Mouse (Mus musculus) embryonic facial prominence, embryonic 15.5 days (tissue): ENCODE measurements around the gene Stk33. TPM values are rescaled to one million over a fixed set of nuclear protein-coding genes. Genes with fewer than 3 reads are reported as not detected.

Source experiments
- ATAC-seq: fragments of 200-750 bp; cut with Nextera tagmentation; 2 replicates; pipeline ENCODE4 v1.8.0; 2017; ENCODE audit warnings: low read depth, moderate TSS enrichment; ENCODE audit not compliant: insufficient number of reproducible peaks, low FRiP score, low TSS enrichment
- H3K27ac ChIP-seq: fragments of 300-500 bp; sonication (generic); replicated peaks from 2 replicates; pipeline ENCODE4 v1.5.1; 2015; ENCODE audit warnings: mild to moderate bottlenecking, inconsistent platforms
- H3K27me3 ChIP-seq: fragments of 300-500 bp; sonication (generic); 2 replicates; pipeline ENCODE4 v1.6.1; 2015; ENCODE audit warnings: inconsistent platforms
- H3K36me3 ChIP-seq: fragments of 300-500 bp; sonication (generic); 2 replicates; pipeline ENCODE4 v1.6.1; 2015; ENCODE audit warnings: mild to moderate bottlenecking, inconsistent platforms
- H3K4me1 ChIP-seq: fragments of 300-500 bp; sonication (generic); 2 replicates; pipeline ENCODE4 v1.6.1; 2015; ENCODE audit warnings: inconsistent platforms
- H3K4me2 ChIP-seq: fragments of 300-500 bp; sonication (generic); replicated peaks from 2 replicates; pipeline ENCODE4 v1.6.1; 2015; ENCODE audit warnings: mild to moderate bottlenecking, inconsistent platforms
- H3K4me3 ChIP-seq: fragments of 300-500 bp; sonication (generic); replicated peaks from 2 replicates; pipeline ENCODE4 v1.5.1; 2015; ENCODE audit warnings: mild to moderate bottlenecking, inconsistent platforms
- H3K9ac ChIP-seq: fragments of 300-500 bp; sonication (generic); 2 replicates; pipeline ENCODE4 v1.6.1; 2015; ENCODE audit warnings: inconsistent platforms
- H3K9me3 ChIP-seq: fragments of 300-500 bp; sonication (generic); replicated peaks from 2 replicates; pipeline ENCODE4 v1.6.1; 2016; ENCODE audit warnings: inconsistent platforms
- WGBS: fragments of 180-500 bp; shearing (Covaris S2); methylation state at CpG from one replicate; pipeline ENCODE4 v1.1.7; 2015; 5-methylcytosine and 5-hydroxymethylcytosine counted together
- polyA plus RNA-seq: library from polyadenylated mRNA; unstranded; fragments of >200 nt; fragmentation: Nextera tagmentation; extraction: Ambion mirVana; gene quantifications from 2 replicates; pipeline ENCODE4 v1.2.1, GENCODE M21; 2015

The Stk33 gene
- polyA plus RNA-seq, 1 experiment from 2014 or later: 5.3 TPM

DNA sequence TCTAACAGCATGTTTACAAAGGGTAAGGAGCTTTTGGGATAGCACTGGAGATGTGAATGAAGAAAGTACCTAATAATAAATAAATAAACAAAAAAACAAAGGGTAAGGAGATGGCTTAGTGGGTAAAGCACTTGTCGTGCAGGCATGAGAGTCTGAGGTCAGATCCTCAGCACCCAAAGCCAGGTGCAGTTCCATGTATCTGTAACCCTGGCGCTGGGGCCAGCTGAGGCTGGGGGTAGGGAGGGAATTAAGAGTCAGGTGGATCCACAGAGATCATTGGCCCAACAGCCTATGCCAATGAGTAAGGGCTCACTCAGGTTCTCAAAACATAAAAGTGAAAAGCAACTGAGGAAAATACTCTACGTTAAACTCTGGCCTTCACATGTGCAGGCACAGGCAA is 91.6 kb downstream of the Stk33 start:
- Histone ChIP-seq H3K4me3 (no peak overlapping the region), H3K27me3 (no peaks in the 10 kb centered on the region), H3K27ac (no peak overlapping the region), H3K9ac (no peak overlapping the region), H3K4me1 (no peaks in the 10 kb centered on the region), H3K9me3 (no peaks in the 10 kb centered on the region), H3K36me3 (no peaks in the 10 kb centered on the region), H3K4me2 (no peak overlapping the region)
- ATAC-seq: no peak
- WGBS: 76% methylated on average over 3 of the region's 3 CpGs

DNA sequence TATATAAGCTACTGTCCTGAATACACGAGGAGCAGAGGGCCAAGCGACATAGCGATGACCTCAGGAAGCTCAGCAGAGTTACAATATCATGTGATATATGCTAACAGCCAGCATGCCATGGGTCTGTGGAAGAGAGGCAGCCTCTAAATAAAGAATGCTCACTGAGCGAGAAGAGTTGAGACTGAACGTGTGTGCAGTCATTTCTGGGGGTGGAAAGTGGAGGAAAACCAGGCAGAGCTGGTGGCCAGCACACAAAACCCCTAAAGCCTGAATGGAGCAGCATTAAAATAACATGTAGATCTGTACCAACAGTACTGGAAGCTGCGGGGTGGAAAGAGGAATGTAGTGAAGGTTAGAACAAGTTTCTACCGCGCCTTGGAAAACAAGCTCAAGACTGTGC is 107.2 kb downstream of the Stk33 start:
- Histone ChIP-seq H3K27me3 (no peaks in the 10 kb centered on the region), H3K4me3 (no peak overlapping the region), H3K9ac (no peak overlapping the region), H3K4me1 (no peaks in the 10 kb centered on the region), H3K36me3 (no peaks in the 10 kb centered on the region), H3K4me2 (no peak overlapping the region), H3K9me3 (no peaks in the 10 kb centered on the region), H3K27ac (no peak overlapping the region)
- ATAC-seq: no peak
- WGBS: 80% methylated on average over 8 of the region's 8 CpGs

DNA sequence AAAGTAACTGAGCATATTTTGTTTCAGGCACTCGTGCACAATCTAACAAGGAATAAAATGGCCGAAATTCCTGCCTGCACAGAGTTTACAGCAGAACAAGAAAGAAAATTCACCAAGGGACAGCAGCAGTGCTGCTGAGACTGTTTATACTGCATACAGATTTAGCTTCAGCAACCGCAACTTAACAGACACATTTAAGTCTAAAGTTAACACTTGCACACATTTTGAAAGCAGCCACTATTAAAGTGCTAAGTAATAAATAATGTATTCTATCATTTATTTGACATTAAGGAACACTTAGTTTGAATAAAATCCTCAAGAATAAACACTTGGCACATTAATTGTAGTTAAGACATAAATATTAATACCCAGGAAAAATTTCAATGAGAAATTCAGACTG is 110.1 kb downstream of the Stk33 start:
- no peak for ATAC-seq
- Histone ChIP-seq H3K4me3 (no peak overlapping the region), H3K27me3 (no peaks in the 10 kb centered on the region), H3K9me3 (no peaks in the 10 kb centered on the region), H3K36me3 (no peaks in the 10 kb centered on the region), H3K4me1 (no peaks in the 10 kb centered on the region), H3K4me2 (no peak overlapping the region), H3K9ac (no peak overlapping the region), H3K27ac (no peak overlapping the region)
- 44% methylated on average over 3 of the region's 3 CpGs for WGBS

DNA sequence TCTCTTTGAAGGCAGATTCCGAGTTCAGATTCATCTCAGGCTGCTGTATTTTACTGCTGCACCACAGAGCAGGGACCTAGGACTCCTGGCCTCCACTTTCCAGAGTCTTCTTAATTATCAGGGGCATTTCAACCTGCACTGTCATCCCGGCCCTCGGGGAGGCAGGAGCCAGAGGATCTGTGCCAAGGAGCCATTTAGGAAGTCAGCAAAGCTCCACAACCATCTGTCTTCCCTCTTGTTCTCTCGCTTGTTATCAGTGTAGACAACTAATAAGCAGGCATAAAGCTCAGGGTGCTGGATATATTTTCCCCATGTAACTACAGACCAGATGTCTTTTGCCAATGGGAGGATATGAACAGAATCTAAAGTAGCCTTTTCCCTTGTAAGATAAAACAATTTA is 112.1 kb downstream of the Stk33 start:
- Histone ChIP-seq H3K4me2 (no peak overlapping the region), H3K4me1 (no peaks in the 10 kb centered on the region), H3K4me3 (no peak overlapping the region), H3K36me3 (no peaks in the 10 kb centered on the region), H3K27ac (no peak overlapping the region), H3K9ac (no peak overlapping the region), H3K9me3 (no peaks in the 10 kb centered on the region), H3K27me3 (no peaks in the 10 kb centered on the region)
- no peak for ATAC-seq
- 53% methylated on average over 4 of the region's 4 CpGs for WGBS

DNA sequence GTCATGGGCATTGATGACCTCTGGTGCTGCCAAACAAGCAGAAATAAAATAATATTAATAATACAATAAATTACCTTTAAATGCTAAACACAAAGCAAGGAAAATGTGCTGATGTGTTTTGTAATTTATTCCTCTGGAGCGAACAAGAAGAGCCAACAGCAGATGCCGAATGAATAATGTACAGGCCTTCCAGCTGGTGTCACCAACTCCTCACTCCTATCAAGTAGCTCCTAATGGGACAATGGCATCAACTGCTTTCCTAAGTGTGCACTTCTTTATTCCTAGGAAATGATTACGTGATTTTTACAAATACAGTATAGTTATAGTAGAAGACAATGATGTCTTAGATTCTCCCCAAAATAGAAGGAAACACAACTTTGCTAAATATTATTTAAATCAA is 113.2 kb downstream of the Stk33 start:
- H3K27me3 ChIP-seq: no peaks in the 10 kb centered on the region
- H3K9ac ChIP-seq: no peak overlapping the region
- no peak overlapping the region for H3K4me3 ChIP-seq
- 81% methylated on average over 3 of the region's 3 CpGs for WGBS
- H3K27ac ChIP-seq: no peak overlapping the region
- no peak overlapping the region for H3K4me2 ChIP-seq
- no peaks in the 10 kb centered on the region for H3K36me3 ChIP-seq
- H3K4me1 ChIP-seq: no peaks in the 10 kb centered on the region
- ATAC-seq: no peak
- no peaks in the 10 kb centered on the region for H3K9me3 ChIP-seq

DNA sequence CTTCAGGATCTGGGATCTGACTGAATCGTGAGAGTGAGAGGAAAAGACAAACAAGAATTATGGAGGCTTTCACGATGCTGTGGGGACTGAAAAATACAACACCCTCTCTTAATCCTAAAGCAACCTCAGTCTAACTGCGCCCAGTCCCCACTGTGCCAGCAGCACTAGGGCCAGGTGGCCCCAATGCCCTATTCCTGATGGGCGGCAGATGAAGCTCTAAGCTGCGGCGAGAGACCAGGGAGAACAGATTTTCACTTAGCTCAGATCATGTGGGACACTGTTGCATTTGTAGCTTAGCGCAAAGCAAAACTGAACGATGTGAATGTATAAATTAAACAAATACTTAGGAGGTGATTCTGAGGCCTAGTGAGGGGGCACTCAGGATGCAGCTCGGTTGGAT is 113.7 kb downstream of the Stk33 start:
- no peaks in the 10 kb centered on the region for H3K9me3 ChIP-seq
- H3K4me1 ChIP-seq: no peaks in the 10 kb centered on the region
- no peaks in the 10 kb centered on the region for H3K36me3 ChIP-seq
- 81% methylated on average over 9 of the region's 9 CpGs for WGBS
- H3K27me3 ChIP-seq: no peaks in the 10 kb centered on the region
- H3K4me3 ChIP-seq: no peak overlapping the region
- no peak overlapping the region for H3K4me2 ChIP-seq
- H3K9ac ChIP-seq: no peak overlapping the region
- no peak for ATAC-seq
- no peak overlapping the region for H3K27ac ChIP-seq

DNA sequence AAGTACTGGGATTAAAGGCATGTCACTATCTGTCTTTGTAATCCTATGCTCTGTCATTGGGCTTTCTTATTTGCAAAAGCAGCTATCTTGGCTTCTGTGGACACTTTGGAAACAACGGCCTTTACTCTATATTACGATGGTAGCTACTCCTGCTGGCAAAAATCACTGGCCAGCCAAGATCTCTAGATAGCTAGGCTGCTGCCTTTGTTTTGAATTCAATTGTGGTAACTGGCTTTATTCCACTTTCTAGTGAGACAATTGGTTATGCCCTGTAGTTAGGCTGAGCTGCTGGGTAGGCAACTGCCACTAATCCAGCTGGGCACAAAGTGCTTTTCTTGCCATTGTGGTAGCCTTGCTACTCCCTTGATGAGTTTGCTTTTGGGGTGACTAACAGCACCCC is 129.4 kb downstream of the Stk33 start:
- no peak overlapping the region for H3K4me2 ChIP-seq
- no peak overlapping the region for H3K9ac ChIP-seq
- no peak for ATAC-seq
- no peaks in the 10 kb centered on the region for H3K36me3 ChIP-seq
- 88% methylated on average over 2 of the region's 2 CpGs for whole genome bisulfite sequencing
- H3K27ac ChIP-seq: no peak overlapping the region
- H3K27me3 ChIP-seq: no peaks in the 10 kb centered on the region
- H3K4me1 ChIP-seq: no peaks in the 10 kb centered on the region
- no peaks in the 10 kb centered on the region for H3K9me3 ChIP-seq
- no peak overlapping the region for H3K4me3 ChIP-seq

DNA sequence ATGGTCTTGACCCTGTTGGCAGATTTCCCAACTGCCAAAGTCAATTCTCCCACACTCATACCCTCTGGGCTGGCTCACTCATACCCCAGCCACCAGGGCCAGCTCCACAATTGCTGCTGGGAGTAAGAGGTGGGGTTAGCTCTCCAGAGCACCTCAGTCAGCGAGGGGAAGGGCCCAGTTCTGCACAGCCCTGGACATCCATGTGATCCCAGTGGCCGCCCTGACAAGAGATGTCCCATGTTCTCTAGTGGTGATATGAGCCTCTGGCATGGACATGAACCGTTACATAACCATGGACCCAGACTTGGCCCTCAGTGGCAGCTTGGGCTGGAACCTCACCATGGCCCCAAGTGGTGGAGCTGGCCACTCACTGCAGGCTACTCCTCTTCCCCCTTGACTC is 143.1 kb downstream of the Stk33 start:
- Histone ChIP-seq H3K27ac (no peak overlapping the region), H3K4me3 (no peak overlapping the region), H3K9me3 (no peaks in the 10 kb centered on the region), H3K4me1 (no peaks in the 10 kb centered on the region), H3K4me2 (no peak overlapping the region), H3K36me3 (no peaks in the 10 kb centered on the region), H3K9ac (no peak overlapping the region), H3K27me3 (no peaks in the 10 kb centered on the region)
- 92% methylated on average over 3 of the region's 3 CpGs for WGBS
- peak; percentile 7; the same call in 1 of the 2 replicates for ATAC-seq

DNA sequence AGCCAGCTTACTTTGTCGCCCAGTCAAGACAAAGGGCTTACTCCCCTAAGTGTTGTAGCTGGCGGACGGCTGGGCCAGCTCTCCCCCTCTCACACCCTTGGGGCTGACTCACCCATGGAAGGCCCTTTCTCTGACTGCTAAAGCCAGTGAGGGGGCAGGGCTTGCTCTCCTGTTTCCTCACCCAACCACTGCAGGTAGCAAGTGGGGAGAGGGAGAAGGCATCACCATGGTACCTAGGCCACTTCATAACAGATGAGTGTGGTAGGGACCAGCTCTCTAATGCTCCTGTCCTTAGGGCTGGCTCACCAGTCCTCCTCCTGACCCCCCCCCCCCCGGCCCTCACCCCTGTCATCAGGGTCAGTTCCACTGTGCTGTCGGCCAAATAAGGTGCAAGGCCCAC is 143.5 kb downstream of the Stk33 start:
- ATAC-seq: no peak
- Histone ChIP-seq H3K4me3 (no peak overlapping the region), H3K4me2 (no peak overlapping the region), H3K27ac (no peak overlapping the region), H3K9ac (no peak overlapping the region), H3K9me3 (no peaks in the 10 kb centered on the region), H3K27me3 (no peaks in the 10 kb centered on the region), H3K4me1 (no peaks in the 10 kb centered on the region), H3K36me3 (no peaks in the 10 kb centered on the region)
- 64% methylated on average over 5 of the region's 5 CpGs for WGBS

DNA sequence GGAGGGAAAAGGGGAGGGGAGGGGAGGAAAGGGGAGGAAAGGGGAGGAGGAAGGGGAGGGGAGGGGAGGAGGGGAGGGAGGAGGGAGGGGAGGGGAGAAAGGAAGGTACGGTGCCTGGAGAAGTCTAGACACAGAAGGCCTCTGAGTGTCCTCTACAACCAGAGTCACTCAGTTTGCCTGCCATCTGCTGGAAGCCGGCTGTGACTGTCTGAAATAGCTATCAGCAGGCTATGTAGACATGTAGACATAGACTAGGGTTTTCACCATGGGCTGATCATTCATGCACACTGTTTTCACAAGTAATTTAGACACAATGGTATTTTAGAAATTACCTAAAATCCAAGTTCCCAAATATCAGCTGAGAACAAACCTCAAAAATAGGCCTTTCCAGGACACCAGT is 148.4 kb downstream of the Stk33 start:
- no peak overlapping the region for H3K4me3 ChIP-seq
- ATAC-seq: no peak
- WGBS: 10% methylated on average over 2 of the region's 2 CpGs
- H3K4me2 ChIP-seq: no peak overlapping the region
- H3K9me3 ChIP-seq: no peaks in the 10 kb centered on the region
- H3K27ac ChIP-seq: no peak overlapping the region
- no peaks in the 10 kb centered on the region for H3K36me3 ChIP-seq
- H3K27me3 ChIP-seq: no peaks in the 10 kb centered on the region
- H3K4me1 ChIP-seq: no peaks in the 10 kb centered on the region
- H3K9ac ChIP-seq: no peak overlapping the region

DNA sequence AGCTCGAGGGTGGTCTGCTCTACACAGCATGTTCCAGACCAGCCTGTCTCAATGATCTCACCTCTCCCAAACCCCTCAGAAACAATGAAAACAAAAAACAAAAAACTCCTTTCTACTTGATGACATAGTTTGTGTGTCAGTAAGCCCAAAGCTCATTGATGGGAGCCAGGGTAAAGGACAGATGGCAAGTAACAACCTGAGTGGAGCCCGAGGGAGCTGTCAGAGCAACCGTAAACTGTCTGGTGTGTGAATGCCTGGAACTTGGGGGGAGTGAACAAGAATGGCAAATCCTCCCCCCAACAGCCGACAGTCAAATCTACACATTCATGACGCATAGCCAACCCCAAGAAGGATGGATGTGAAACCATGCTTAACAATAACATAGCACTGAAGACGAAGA is 149.8 kb downstream of the Stk33 start:
- no peak overlapping the region for H3K27ac ChIP-seq
- no peaks in the 10 kb centered on the region for H3K36me3 ChIP-seq
- H3K9ac ChIP-seq: no peak overlapping the region
- no peak overlapping the region for H3K4me2 ChIP-seq
- H3K4me3 ChIP-seq: no peak overlapping the region
- H3K27me3 ChIP-seq: no peaks in the 10 kb centered on the region
- ATAC-seq: no peak
- H3K9me3 ChIP-seq: no peaks in the 10 kb centered on the region
- no peaks in the 10 kb centered on the region for H3K4me1 ChIP-seq
- WGBS: 65% methylated on average over 6 of the region's 6 CpGs

DNA sequence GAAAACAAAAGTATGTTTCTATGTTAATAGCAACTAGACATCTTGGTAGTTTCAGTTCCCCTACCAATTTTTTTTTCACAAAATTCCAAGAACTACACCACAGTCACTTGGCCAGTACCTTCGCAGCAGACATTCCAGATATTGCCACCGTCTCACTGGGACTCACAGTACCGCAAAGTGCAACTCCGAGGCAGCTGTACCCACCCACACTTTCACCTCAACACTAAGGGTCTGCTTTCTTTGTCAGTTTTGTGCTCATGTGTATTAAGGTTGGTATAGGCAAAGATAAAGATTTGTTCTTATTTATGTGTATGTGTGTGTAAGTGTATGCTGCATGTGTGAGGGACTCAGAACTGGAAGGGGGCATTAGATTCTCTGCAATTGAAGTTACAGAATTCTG is 156.8 kb downstream of the Stk33 start:
- H3K9me3 ChIP-seq: no peaks in the 10 kb centered on the region
- no peak overlapping the region for H3K4me2 ChIP-seq
- H3K27me3 ChIP-seq: no peaks in the 10 kb centered on the region
- no peaks in the 10 kb centered on the region for H3K36me3 ChIP-seq
- H3K4me3 ChIP-seq: no peak overlapping the region
- no peak overlapping the region for H3K9ac ChIP-seq
- WGBS: 82% methylated on average over 4 of the region's 4 CpGs
- ATAC-seq: no peak
- H3K4me1 ChIP-seq: 0 out of 2 replicates have a peak, but pooled peaks cover 1% of the 10 kb centered on the region
- no peak overlapping the region for H3K27ac ChIP-seq
